Mouse (Mus musculus): ENCODE data around the gene Nup205.

GRCm38 (mm10) chr6:35133246-35133578 is 44.0 kb upstream of the Nup205 start:
- no peak for TF ChIP-seq CTCF (IDR thresholded peaks at IDR 0.05; ENCODE audit: extremely low read depth, insufficient read depth, low read length)
- no peak for TF ChIP-seq POLR2A (IDR thresholded peaks at IDR 0.05; ENCODE audit: extremely low read depth, insufficient read depth, low read length)
